Mouse (Mus musculus) liver (tissue): ENCODE measurements around the gene Fstl4.
A peak's percentile ranks its signal among the peaks of the same experiment; 100 is the strongest.
"Not testable (repeated sequence)": the region's sequence is repeated elsewhere in the genome, so short reads cannot be mapped to it uniquely, and the experiment has no call there.

Experiments used
- DNase-seq: peaks from one replicate; pipeline ENCODE4 v3.0.0-alpha.2; 2020; ENCODE audit warnings: mixed read lengths

The Fstl4 gene

GRCm38 (mm10) chr11:53140722-53141400, 376.4 kb downstream of the Fstl4 start:
- no peak for DNase-seq

GRCm38 (mm10) chr11:53143522-53143921, 379.1 kb downstream of the Fstl4 start:
- DNase-seq, result no peak

- DNase-seq, result no peak
Measured at GRCm38 (mm10) chr11:53144506-53144905, 380.1 kb downstream of the Fstl4 start.

- peak; percentile 42 for DNase-seq
Measured at GRCm38 (mm10) chr11:53146290-53146689, 381.9 kb downstream of the Fstl4 start.

- no peak for DNase-seq
Measured at GRCm38 (mm10) chr11:53156463-53156862, 392.0 kb downstream of the Fstl4 start.

- no peak for DNase-seq
Measured at GRCm38 (mm10) chr11:53157621-53158259, 393.3 kb downstream of the Fstl4 start.

GRCm38 (mm10) chr11:53162385-53162784, 398.0 kb downstream of the Fstl4 start:
- no peak for DNase-seq

- DNase-seq, result no peak
Measured at GRCm38 (mm10) chr11:53166478-53166877, 402.0 kb downstream of the Fstl4 start.

GRCm38 (mm10) chr11:53182177-53182852, 417.9 kb downstream of the Fstl4 start:
- no peak for DNase-seq

GRCm38 (mm10) chr11:53182858-53183257, 418.4 kb downstream of the Fstl4 start:
- peak; percentile 44 for DNase-seq

GRCm38 (mm10) chr11:53184046-53184445, 419.6 kb downstream of the Fstl4 start:
- DNase-seq, result no peak

- peak; percentile 8 for DNase-seq
Measured at GRCm38 (mm10) chr11:53184698-53185097, 420.3 kb downstream of the Fstl4 start.

- DNase-seq, result no peak
Measured at GRCm38 (mm10) chr11:53187427-53188140, 423.1 kb downstream of the Fstl4 start.

GRCm38 (mm10) chr11:53196551-53196950, 432.1 kb downstream of the Fstl4 start:
- not testable (repeated sequence) for DNase-seq

- no peak for DNase-seq
Measured at GRCm38 (mm10) chr11:53197111-53197510, 432.7 kb downstream of the Fstl4 start.

GRCm38 (mm10) chr11:53202459-53203250, 438.2 kb downstream of the Fstl4 start:
- DNase-seq, result no peak

GRCm38 (mm10) chr11:53210876-53211275, 446.4 kb downstream of the Fstl4 start:
- DNase-seq, result no peak

- no peak for DNase-seq
Measured at GRCm38 (mm10) chr11:53229011-53229410, 464.6 kb downstream of the Fstl4 start.

- no peak for DNase-seq
Measured at GRCm38 (mm10) chr11:53231836-53232235, 467.4 kb downstream of the Fstl4 start.

- DNase-seq, result no peak
Measured at GRCm38 (mm10) chr11:53233590-53233989, 469.2 kb downstream of the Fstl4 start.
